Mouse (Mus musculus) liver, adult 2 months (tissue): ENCODE measurements around the gene Bcar3. TPM values are rescaled to one million over a fixed set of nuclear protein-coding genes. Genes with fewer than 3 reads are reported as not detected.

Experiments used
- DNase-seq: peaks from one replicate; pipeline ENCODE4 v3.0.0-alpha.2; 2011; ENCODE audit warnings: low read depth, low spot score; ENCODE audit errors: extremely low read depth
- H3K27ac ChIP-seq: fragments of 200-500 bp; replicated peaks from 2 replicates; pipeline ENCODE4 v1.5.1; 2012; ENCODE audit warnings: low read depth, mild to moderate bottlenecking, control low read depth, inconsistent platforms, low read length; ENCODE audit not compliant: insufficient read depth
- H3K27me3 ChIP-seq: fragments of 200-500 bp; 2 replicates; pipeline ENCODE4 v1.6.1; 2012; ENCODE audit warnings: mild to moderate bottlenecking, moderate library complexity, low read length, inconsistent platforms; ENCODE audit not compliant: control insufficient read depth, insufficient read depth
- H3K36me3 ChIP-seq: fragments of 200-500 bp; 2 replicates; pipeline ENCODE4 v1.6.1; 2012; ENCODE audit warnings: low read length, inconsistent platforms; ENCODE audit not compliant: control insufficient read depth, insufficient read depth
- H3K4me1 ChIP-seq: fragments of 200-500 bp; 2 replicates; pipeline ENCODE4 v1.6.1; 2011; ENCODE audit warnings: low read length; ENCODE audit not compliant: control insufficient read depth, insufficient read depth
- H3K4me3 ChIP-seq: fragments of 200-500 bp; 2 replicates; pipeline ENCODE4 v1.5.1; 2011; ENCODE audit warnings: low read depth, mild to moderate bottlenecking, control low read depth, low read length, moderate library complexity; ENCODE audit not compliant: insufficient read depth
- H3K79me2 ChIP-seq: fragments of 200-500 bp; 2 replicates; pipeline ENCODE4 v1.6.1; 2012; ENCODE audit warnings: inconsistent platforms, mild to moderate bottlenecking, low read length, moderate library complexity; ENCODE audit not compliant: control insufficient read depth, insufficient read depth
- H3K9ac ChIP-seq: fragments of 200-500 bp; 2 replicates; pipeline ENCODE4 v1.6.1; 2012; ENCODE audit warnings: low read depth, mild to moderate bottlenecking, control low read depth, inconsistent platforms, low read length
- CTCF ChIP-seq: fragments of 200-500 bp; IDR thresholded peaks from 2 replicates; pipeline ENCODE4 v1.5.1; 2011; ENCODE audit warnings: low read depth, low read length, control low read depth
- POLR2A ChIP-seq: fragments of 200-500 bp; IDR thresholded peaks from 2 replicates; pipeline ENCODE4 v1.6.1; 2011; ENCODE audit warnings: low read length, control low read depth; ENCODE audit not compliant: insufficient read depth; ENCODE audit errors: extremely low read depth
- WGBS: fragments of 180-500 bp; shearing (Covaris S2); methylation state at CpG from one replicate; pipeline ENCODE4 v1.1.7; 2018; 5-methylcytosine and 5-hydroxymethylcytosine counted together
- polyA plus RNA-seq: library from polyadenylated mRNA; depleted of rRNA; stranded (reverse); fragments of >200 nt; gene quantifications from 2 replicates; pipeline ENCODE4 v1.2.3, GENCODE M21; 2012
- total RNA-seq: library from RNA; depleted of rRNA; stranded (reverse); fragments of >200 nt; gene quantifications from 2 replicates; pipeline ENCODE4 v1.2.3, GENCODE M21; 2014

The Bcar3 gene
- total and polyA plus RNA-seq, 2 experiments, result 44.4 to 45.5 TPM

- no peak for DNase-seq
- H3K4me3 ChIP-seq, result no peak overlapping the region
- no peak overlapping the region for H3K27ac ChIP-seq
- H3K9ac ChIP-seq, result no peak overlapping the region
- no peaks in the 10 kb centered on the region for H3K4me1 ChIP-seq
- H3K79me2 ChIP-seq, result no peaks in the 10 kb centered on the region
- TF ChIP-seq POLR2A, result no peak
- TF ChIP-seq CTCF, result no peak
- no peaks in the 10 kb centered on the region for H3K36me3 ChIP-seq
- no peaks in the 10 kb centered on the region for H3K27me3 ChIP-seq
These were observed 82.1 kb downstream of the Bcar3 start for GRCm38 (mm10) chr3:122376011-122376410.

GRCm38 (mm10) chr3:122376412-122376831 lies 82.5 kb downstream of the Bcar3 start:
- WGBS, result 83% methylated on average over 10 of the region's 10 CpGs
- no peak overlapping the region for H3K27ac ChIP-seq

DNA sequence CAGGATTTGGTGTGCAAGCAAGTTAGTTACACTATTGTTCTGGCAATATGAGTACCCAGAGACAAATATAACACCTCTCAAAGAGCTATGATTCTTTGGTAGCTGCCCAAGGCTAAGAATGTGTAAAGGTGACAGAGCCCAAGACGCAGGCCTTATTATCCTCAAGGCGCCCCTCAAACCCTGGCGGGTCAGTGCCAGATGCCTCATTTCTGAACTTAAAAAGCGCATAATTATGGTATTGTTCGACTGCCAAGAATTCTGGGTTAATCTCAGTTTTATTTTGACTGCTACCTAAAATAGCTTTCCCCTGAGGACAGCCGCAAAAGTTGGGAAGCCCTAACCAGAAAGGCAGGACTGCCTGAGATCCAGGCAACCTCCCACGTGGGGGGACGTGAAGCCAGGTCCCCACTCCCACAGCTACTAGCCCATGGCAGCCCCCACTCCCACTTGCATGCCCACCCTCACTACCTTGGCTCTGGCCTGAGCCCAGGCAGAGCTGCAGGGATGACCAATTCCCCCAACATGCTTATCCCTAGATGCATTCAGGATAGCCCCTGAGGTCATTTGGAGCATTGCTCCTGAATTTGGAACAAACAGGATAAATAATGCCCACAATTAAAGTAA lies 83.0 kb downstream of the Bcar3 start:
- Histone ChIP-seq H3K27me3 (no peaks in the 10 kb centered on the region), H3K4me1 (no peaks in the 10 kb centered on the region), H3K27ac (no peak overlapping the region), H3K79me2 (no peaks in the 10 kb centered on the region), H3K36me3 (no peaks in the 10 kb centered on the region), H3K4me3 (no peak overlapping the region), H3K9ac (no peak overlapping the region)
- TF ChIP-seq CTCF (no peak), POLR2A (no peak)
- WGBS, result 83% methylated on average over 8 of the region's 8 CpGs
- no peak for DNase-seq

More at GRCm38 (mm10) chr3:122376412-122376831, 82.5 kb downstream of the Bcar3 start:
- H3K36me3 ChIP-seq, result no peaks in the 10 kb centered on the region
- no peak overlapping the region for H3K4me3 ChIP-seq
- no peak for DNase-seq
- H3K9ac ChIP-seq, result no peak overlapping the region
- H3K4me1 ChIP-seq, result no peaks in the 10 kb centered on the region
- no peaks in the 10 kb centered on the region for H3K79me2 ChIP-seq
- no peak for TF ChIP-seq POLR2A
- no peak for TF ChIP-seq CTCF
- H3K27me3 ChIP-seq, result no peaks in the 10 kb centered on the region

GRCm38 (mm10) chr3:122378634-122379033 lies 84.7 kb downstream of the Bcar3 start:
- H3K27me3 ChIP-seq, result no peaks in the 10 kb centered on the region
- 73% methylated on average over 6 of the region's 6 CpGs for WGBS
- DNase-seq, result no peak
- TF ChIP-seq CTCF (no peak), POLR2A (no peak)
- no peaks in the 10 kb centered on the region for H3K36me3 ChIP-seq
- H3K4me1 ChIP-seq, result no peaks in the 10 kb centered on the region
- H3K9ac ChIP-seq, result no peak overlapping the region
- H3K79me2 ChIP-seq, result no peaks in the 10 kb centered on the region
- no peak overlapping the region for H3K4me3 ChIP-seq
- no peak overlapping the region for H3K27ac ChIP-seq

GRCm38 (mm10) chr3:122380776-122381175 lies 86.8 kb downstream of the Bcar3 start:
- 80% methylated on average over 5 of the region's 5 CpGs for WGBS
- TF ChIP-seq POLR2A, result no peak
- no peak for TF ChIP-seq CTCF

GRCm38 (mm10) chr3:122381591-122381990 lies 87.7 kb downstream of the Bcar3 start:
- DNase-seq, result no peak
- Histone ChIP-seq H3K9ac (no peak overlapping the region), H3K4me3 (no peak overlapping the region), H3K36me3 (no peaks in the 10 kb centered on the region), H3K4me1 (no peaks in the 10 kb centered on the region), H3K27ac (no peak overlapping the region), H3K27me3 (no peaks in the 10 kb centered on the region), H3K79me2 (no peaks in the 10 kb centered on the region)
- WGBS, result 97% methylated on average over 3 of the region's 3 CpGs
- TF ChIP-seq CTCF, result no peak
- TF ChIP-seq POLR2A, result no peak

More at GRCm38 (mm10) chr3:122380776-122381175, 86.8 kb downstream of the Bcar3 start:
- H3K79me2 ChIP-seq, result no peaks in the 10 kb centered on the region
- H3K9ac ChIP-seq, result no peak overlapping the region
- no peak overlapping the region for H3K27ac ChIP-seq
- H3K4me1 ChIP-seq, result no peaks in the 10 kb centered on the region
- H3K4me3 ChIP-seq, result no peak overlapping the region
- H3K36me3 ChIP-seq, result no peaks in the 10 kb centered on the region
- no peak for DNase-seq
- H3K27me3 ChIP-seq, result no peaks in the 10 kb centered on the region
